Mouse (Mus musculus): ENCODE results near the gene Bhlhb9.

The Bhlhb9 gene

GRCm38 (mm10) chrX:135886234-135886585, 88.8 kb downstream of the Bhlhb9 start:
- DNase-seq (ENCODE audit: low read depth, low spot score) = no peak

GRCm38 (mm10) chrX:135916580-135916979, 119.2 kb downstream of the Bhlhb9 start:
- DNase-seq (ENCODE audit: low read depth, low spot score) = no peak

- no peak for DNase-seq (ENCODE audit: low read depth, low spot score)
These were observed 119.7 kb downstream of the Bhlhb9 start for GRCm38 (mm10) chrX:135917116-135917515.

GRCm38 (mm10) chrX:135922162-135922561, 124.8 kb downstream of the Bhlhb9 start:
- no peak for DNase-seq (ENCODE audit: low read depth, low spot score)

- DNase-seq (ENCODE audit: low read depth, low spot score) = no peak
These were observed 128.5 kb downstream of the Bhlhb9 start for GRCm38 (mm10) chrX:135925911-135926310.

GRCm38 (mm10) chrX:135928588-135928987, 131.2 kb downstream of the Bhlhb9 start:
- no peak for DNase-seq (ENCODE audit: low read depth, low spot score)

GRCm38 (mm10) chrX:135936452-135936851, 139.1 kb downstream of the Bhlhb9 start:
- DNase-seq (ENCODE audit: low read depth, low spot score) = no peak

Measured in embryo, embryonic 11.5 days (tissue).